Mouse (Mus musculus) lung, postnatal 0 days (tissue): Measurements from ENCODE around the gene Kdelc1.

Experiments used
- CTCF ChIP-seq: IDR thresholded peaks from 2 replicates; pipeline ENCODE4 v1.5.1; 2016; ENCODE audit warnings: antibody characterized with exemption, mild to moderate bottlenecking
- EP300 ChIP-seq: IDR thresholded peaks from 2 replicates; pipeline ENCODE4 v1.6.1; 2016; ENCODE audit warnings: antibody characterized with exemption, mild to moderate bottlenecking, control low read depth

DNA sequence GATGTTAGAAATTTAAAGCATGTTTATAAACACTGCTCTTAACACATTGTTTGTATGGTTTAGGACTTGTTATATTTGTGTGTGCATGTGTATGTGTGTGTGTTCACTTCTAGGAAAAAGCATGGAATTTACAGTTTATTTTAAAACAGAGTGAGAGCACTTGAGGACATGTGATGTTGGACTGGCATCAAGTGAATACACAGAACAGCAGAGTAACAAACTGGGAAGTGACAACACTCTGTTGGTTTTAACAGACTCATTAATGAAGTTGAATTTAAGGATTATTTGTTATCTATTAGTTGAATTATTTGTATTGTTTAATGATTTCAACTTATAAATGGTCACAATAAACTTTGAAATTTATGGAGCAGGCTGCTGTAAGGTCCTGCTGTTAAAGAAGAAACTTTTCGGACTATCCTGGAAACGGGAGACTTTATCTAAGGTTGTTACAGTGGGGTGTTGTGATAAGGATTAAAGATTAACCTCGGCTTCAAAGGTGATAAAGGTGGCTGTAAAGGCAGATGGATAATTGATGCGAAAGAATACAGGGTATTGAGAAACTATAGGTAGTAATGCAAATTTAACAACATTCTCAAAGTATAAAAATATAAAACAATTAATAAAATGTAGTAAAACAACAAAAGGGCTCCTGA is 11.4 kb upstream of the Kdelc1 start:
- TF ChIP-seq CTCF (no peak), EP300 (no peak)
